Mouse (Mus musculus): ENCODE measurements around the gene Gpr83.

DNA sequence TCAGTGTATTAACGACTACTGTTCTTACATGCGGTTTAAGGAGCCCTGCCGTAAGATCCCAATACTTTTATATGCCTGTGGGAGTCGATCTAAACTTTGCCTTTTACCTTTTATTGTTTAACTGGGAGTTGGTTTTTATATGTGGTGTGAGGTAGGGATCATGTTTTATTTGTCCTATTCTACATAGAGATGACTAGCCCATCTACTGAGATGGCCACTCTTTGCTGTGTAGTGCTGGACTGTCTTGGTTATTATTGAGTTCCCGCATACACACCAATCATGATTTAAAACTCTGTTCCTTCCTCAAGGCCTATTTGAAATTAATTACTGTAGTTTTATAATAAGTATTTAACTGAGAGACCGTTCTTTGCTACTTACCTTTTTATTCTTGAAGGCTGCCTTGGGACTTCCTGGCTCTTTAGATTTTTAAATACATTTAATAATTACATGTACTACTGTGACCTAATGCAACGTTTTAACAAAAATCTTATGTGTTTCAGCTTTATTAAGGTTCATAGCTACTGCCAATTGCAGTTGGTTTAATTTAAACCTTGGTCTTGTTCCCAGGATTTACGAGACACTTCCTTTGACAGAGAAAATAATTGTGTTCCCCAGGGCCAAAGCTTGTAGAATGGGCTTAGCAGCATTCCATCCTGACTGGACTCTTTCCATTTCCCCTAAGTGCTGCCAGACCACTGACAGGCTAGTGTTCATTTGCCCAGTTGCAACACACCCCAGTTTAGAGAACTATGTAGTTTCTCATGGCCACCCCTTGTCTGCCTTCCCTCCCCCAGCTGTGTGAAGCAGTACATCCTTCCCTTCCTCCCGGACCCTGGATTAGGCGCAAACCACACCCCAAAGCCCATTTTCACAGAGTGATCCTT is 17.9 kb upstream of the Gpr83 start:
- TF ChIP-seq CTCF (IDR thresholded peaks at IDR 0.05; ENCODE audit: low read depth) (no peak), EP300 (IDR thresholded peaks at IDR 0.05; ENCODE audit: low read depth) (no peak)
